Mouse (Mus musculus) spleen, adult 12 weeks (tissue): Measurements from ENCODE around the gene Prpf6.

Experiments used
- DNase-seq: peaks from one replicate; pipeline ENCODE4 v3.0.0; 2022; ENCODE audit warnings: low spot score

Gene Prpf6

GRCm38 (mm10) chr2:181597378-181598061 lies 5.9 kb downstream of the Prpf6 start:
- no peak for DNase-seq

- no peak for DNase-seq
Observed at GRCm38 (mm10) chr2:181598454-181599351, 7.0 kb downstream of the Prpf6 start, which contains the start of gene Samd10. Gene Samd10 (minus strand): TSS chr2:181599212.

GRCm38 (mm10) chr2:181600226-181600758 lies 8.6 kb downstream of the Prpf6 start:
- no peak for DNase-seq

- peak; percentile 92 for DNase-seq
Observed at GRCm38 (mm10) chr2:181600828-181601750, 9.4 kb downstream of the Prpf6 start.

GRCm38 (mm10) chr2:181601751-181602145 lies 10.1 kb downstream of the Prpf6 start:
- DNase-seq = no peak

- no peak for DNase-seq
Observed at GRCm38 (mm10) chr2:181602367-181602766, 10.7 kb downstream of the Prpf6 start.

- no peak for DNase-seq
Observed at GRCm38 (mm10) chr2:181618761-181619495, 27.3 kb downstream of the Prpf6 start.

- no peak for DNase-seq
Observed at GRCm38 (mm10) chr2:181623401-181623800, 31.7 kb downstream of the Prpf6 start.

GRCm38 (mm10) chr2:181628471-181628870 lies 36.8 kb downstream of the Prpf6 start:
- DNase-seq = no peak

- DNase-seq = no peak
Observed at GRCm38 (mm10) chr2:181632624-181633023, 41.0 kb downstream of the Prpf6 start.

- DNase-seq = no peak
Observed at GRCm38 (mm10) chr2:181635865-181636264, 44.2 kb downstream of the Prpf6 start.

- peak; percentile 17 for DNase-seq
Observed at GRCm38 (mm10) chr2:181644361-181644760, 52.7 kb downstream of the Prpf6 start.

GRCm38 (mm10) chr2:181645666-181646065 lies 54.0 kb downstream of the Prpf6 start:
- DNase-seq = no peak

- no peak for DNase-seq
Observed at GRCm38 (mm10) chr2:181646626-181647472, 55.2 kb downstream of the Prpf6 start.

GRCm38 (mm10) chr2:181648926-181649325 lies 57.3 kb downstream of the Prpf6 start:
- no peak for DNase-seq

GRCm38 (mm10) chr2:181653065-181653464 lies 61.4 kb downstream of the Prpf6 start:
- DNase-seq = no peak

- DNase-seq = no peak
Observed at GRCm38 (mm10) chr2:181653523-181653922, 61.9 kb downstream of the Prpf6 start.

- no peak for DNase-seq
Observed at GRCm38 (mm10) chr2:181656734-181657133, 65.1 kb downstream of the Prpf6 start, which contains the start of gene Gm29797. Gene Gm29797 (plus strand): TSS chr2:181657034.

- DNase-seq = no peak
Observed at GRCm38 (mm10) chr2:181657441-181657840, 65.8 kb downstream of the Prpf6 start.

GRCm38 (mm10) chr2:181658528-181658927 lies 66.9 kb downstream of the Prpf6 start:
- DNase-seq = no peak
